Mouse (Mus musculus): Measurements from ENCODE around the gene Slc9a3r1.

Gene Slc9a3r1

DNA sequence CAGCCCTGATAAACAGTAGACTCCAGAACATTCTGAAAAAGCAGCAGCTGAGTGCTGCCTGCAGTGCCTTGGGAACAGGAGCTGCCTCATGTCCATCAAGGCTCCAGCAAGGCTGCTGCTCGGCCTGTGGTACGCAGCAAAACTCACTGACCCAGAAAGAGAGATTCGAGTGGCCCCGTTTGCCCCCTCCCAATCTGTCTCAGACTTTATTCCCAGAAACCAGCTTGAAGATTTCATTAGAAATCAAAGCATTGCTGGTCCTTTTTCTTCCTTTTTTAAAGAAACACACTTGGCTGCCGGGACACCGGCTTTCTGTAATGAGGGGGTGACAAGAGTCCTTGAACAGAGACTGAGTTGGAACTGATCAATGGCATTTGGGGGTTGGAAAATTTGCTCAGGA, 62.2 kb downstream of the Slc9a3r1 start:
- DNase-seq (ENCODE audit: low read depth, low spot score), result no peak

DNA sequence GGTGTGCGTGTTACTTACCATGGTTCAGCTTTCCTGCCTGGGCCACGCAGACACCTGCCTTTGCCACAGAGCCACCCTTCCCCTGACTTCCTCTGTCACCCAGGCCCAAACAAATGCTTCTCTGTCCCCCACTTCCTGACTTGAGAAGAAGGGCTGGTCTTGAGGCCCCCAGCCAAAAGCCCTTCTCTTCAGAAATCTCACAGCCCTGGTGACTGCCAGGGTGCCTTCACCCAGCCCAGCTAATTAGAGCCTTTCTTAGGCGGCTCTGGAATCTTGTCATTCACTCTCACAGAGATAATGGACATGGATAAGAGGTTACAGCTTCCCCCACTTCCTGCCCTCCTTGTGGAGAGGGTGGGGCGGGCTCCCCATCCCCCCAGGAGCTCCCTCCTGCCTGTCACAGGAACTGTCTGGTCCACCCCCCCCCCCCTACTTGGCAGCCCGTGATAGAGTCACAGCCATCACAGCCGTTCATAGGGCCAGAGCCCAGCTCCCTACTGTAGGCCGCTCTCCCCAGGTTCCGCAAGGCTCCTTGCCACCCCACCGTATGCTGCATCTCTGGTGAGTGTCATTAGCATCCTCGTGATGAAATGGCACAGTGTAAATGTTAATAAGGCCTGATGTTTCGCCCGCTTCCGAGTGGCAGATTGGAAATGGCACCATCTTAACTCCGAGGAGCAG, 63.8 kb downstream of the Slc9a3r1 start:
- peak; percentile 61 for DNase-seq (ENCODE audit: low read depth, low spot score)

DNA sequence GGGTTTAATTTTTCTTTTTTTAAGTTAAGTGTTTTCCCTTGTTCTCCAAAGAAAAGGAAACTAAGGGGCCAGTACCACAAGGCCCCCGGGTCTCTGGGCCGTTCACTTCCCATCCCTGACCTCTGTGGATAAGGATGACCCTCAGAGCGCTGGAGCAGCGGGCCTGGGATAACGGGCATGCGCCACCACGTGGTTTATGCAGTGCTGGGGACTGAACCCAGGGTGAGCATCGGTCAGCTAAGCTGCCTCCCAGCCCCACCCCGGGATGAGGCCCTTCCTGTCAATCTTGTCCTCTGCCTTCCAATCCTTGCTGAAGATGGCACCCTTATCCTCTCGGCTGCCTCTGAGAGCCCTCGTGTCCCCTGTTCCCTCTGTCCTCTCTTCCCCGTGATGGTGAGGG, 64.5 kb downstream of the Slc9a3r1 start:
- DNase-seq (ENCODE audit: low read depth, low spot score), result no peak

- no peak for DNase-seq (ENCODE audit: low read depth, low spot score)
These were observed 65.3 kb downstream of the Slc9a3r1 start for GRCm38 (mm10) chr11:115228430-115228829.

DNA sequence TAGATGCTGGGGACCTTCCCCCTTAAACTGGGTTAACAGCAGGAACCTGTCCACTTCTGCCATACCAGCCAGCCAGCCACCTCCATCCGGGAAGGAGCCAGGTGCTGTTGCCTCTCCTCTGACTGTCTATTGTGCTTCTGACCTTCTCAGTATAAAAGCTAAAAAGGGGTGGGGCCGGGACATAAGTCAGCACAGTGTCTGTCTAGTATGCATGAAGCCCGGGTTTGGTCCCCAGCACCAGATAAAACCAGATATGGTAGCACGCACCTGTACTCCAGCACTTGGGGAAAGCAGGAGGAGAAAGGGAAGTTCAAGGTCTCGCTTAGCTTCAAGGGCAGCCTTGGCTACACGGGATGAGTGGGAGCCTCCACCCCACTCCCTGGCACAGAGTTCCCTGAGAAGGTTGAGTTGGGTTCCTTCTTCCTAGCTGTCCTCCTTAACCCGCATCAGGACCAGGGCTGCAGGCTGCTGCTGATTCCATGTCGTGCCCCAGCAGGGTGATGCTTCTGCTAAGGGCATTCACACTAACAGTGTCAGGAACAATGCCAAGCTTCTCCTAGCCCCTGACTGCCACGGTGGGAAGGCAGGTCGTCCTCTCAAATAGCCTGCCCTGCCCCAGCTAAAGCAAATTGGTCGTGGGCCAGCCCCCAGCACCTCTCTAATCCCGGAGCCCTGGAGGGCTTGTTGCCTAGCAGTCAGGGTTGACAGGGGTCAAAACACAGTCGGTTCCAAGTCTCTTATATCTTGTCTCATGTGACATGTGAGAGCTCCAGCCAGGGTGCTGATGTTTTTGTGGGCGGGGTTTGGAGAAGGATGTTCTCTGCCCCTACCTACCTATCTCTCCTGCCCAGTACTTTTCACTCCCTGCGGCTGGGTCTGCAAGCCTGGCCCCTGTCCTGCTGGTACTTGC, 66.1 kb downstream of the Slc9a3r1 start:
- no peak for DNase-seq (ENCODE audit: low read depth, low spot score)

Data from CD4-positive, CD25-positive, alpha-beta regulatory T cell, adult 2 months (primary cell).